Mouse (Mus musculus): ENCODE measurements at regions not wholly inside any gene's neighbourhood (a gene's known extent, or its start where the extent isn't known, plus 50 kb on each side); places are given as distances from the start of the nearest gene placed in this dataset.

GRCm38 (mm10) chr13:11092911-11093310, 732.3 kb upstream of the Chrm3 start:
- TF ChIP-seq POLR2A (IDR thresholded peaks at IDR 0.05; ENCODE audit: borderline replicate concordance, low read depth, low read length) (no peak), CTCF (IDR thresholded peaks at IDR 0.05; ENCODE audit: low read depth, low read length) (no peak)

Measured in bone marrow macrophage, adult 2 months (primary cell).